Mouse (Mus musculus) ES-E14 (cell line): ENCODE data around the gene Mme. TPM values are rescaled to one million over a fixed set of nuclear protein-coding genes. Genes with fewer than 3 reads are reported as not detected.

Source experiments
- DNase-seq: peaks from one replicate; pipeline ENCODE4 v3.0.0-alpha.2; 2013; ENCODE audit warnings: low read depth, low spot score
- H3K27ac ChIP-seq: 2 replicates; pipeline ENCODE4 v1.5.1; 2012; ENCODE audit warnings: low read depth, mild to moderate bottlenecking, low read length, moderate library complexity, mixed read lengths; ENCODE audit not compliant: poor library complexity, insufficient read depth, severe bottlenecking
- H3K36me3 ChIP-seq: 2 replicates; pipeline ENCODE4 v1.6.1; 2012; ENCODE audit warnings: mild to moderate bottlenecking, low read length, moderate library complexity, mixed read lengths; ENCODE audit not compliant: control insufficient read depth, poor library complexity, insufficient read depth, severe bottlenecking
- H3K4me1 ChIP-seq, 2 experiments: fragments of 150-350 bp in 1 of 2; sonication (generic) in 1 of 2; 2 replicates each; pipeline ENCODE4 v1.6.1; 2012; ENCODE audit warnings: low read length in 2 of 2, mild to moderate bottlenecking in 1 of 2, mixed read lengths in 1 of 2; ENCODE audit not compliant: control insufficient read depth in 2 of 2, insufficient read depth in 2 of 2, poor library complexity in 1 of 2
- H3K4me3 ChIP-seq, 2 experiments: fragments of 150-350 bp in 1 of 2; sonication (generic) in 1 of 2; 2 replicates each; pipeline ENCODE4 v1.5.1; 2012; ENCODE audit warnings: low read length in 2 of 2, low read depth in 1 of 2, mild to moderate bottlenecking in 1 of 2, mixed read lengths in 1 of 2; ENCODE audit not compliant: insufficient read depth in 1 of 2, poor library complexity in 1 of 2, severe bottlenecking in 1 of 2
- H3K9ac ChIP-seq: 2 replicates; pipeline ENCODE4 v1.6.1; 2012; ENCODE audit warnings: low read depth, mild to moderate bottlenecking, low read length, mixed read lengths; ENCODE audit not compliant: poor library complexity, insufficient read depth, severe bottlenecking
- H3K9me3 ChIP-seq: fragments of 150-350 bp; sonication (generic); 2 replicates; pipeline ENCODE4 v1.6.1; 2012; ENCODE audit warnings: low read depth, mild to moderate bottlenecking, low read length; ENCODE audit not compliant: control insufficient read depth, insufficient read depth
- CHD2 ChIP-seq: IDR thresholded peaks from 2 replicates; pipeline ENCODE4 v1.6.1; 2014; ENCODE audit warnings: mild to moderate bottlenecking, low read depth, low read length, inconsistent platforms
- HCFC1 ChIP-seq: IDR thresholded peaks from 2 replicates; pipeline ENCODE4 v1.6.1; 2012; ENCODE audit warnings: low read length, inconsistent platforms, borderline replicate concordance; ENCODE audit not compliant: insufficient read depth
- MAFK ChIP-seq: IDR thresholded peaks from 2 replicates; pipeline ENCODE4 v1.6.1; 2014; ENCODE audit warnings: mild to moderate bottlenecking, low read depth, low read length, inconsistent platforms; ENCODE audit not compliant: insufficient read depth
- ZC3H11A ChIP-seq: IDR thresholded peaks from 2 replicates; pipeline ENCODE4 v1.6.1; 2012; ENCODE audit warnings: low read depth, mild to moderate bottlenecking, inconsistent platforms, low read length, borderline replicate concordance
- ZNF384 ChIP-seq: IDR thresholded peaks from 2 replicates; pipeline ENCODE4 v1.6.1; 2012; ENCODE audit warnings: low read depth, low read length, inconsistent platforms
- in situ Hi-C, 2 experiments: fragments of 600-800 bp; cut with MboI; formaldehyde crosslinking; loops; one replicate each; pipeline ENCODE4 v1.15.1; 2025; ENCODE audit warnings: low sequenced_read_pairs in 2 of 2, inconsistent platforms in 1 of 2; ENCODE audit not compliant: unreplicated experiment in 2 of 2
- total RNA-seq: library from RNA; depleted of rRNA; stranded (reverse); fragments of 300-350 nt; gene quantifications from 2 replicates; pipeline ENCODE4 v1.2.3, GENCODE M21; 2012

Gene Mme
- total RNA-seq, 1 experiment = 73.3 TPM

- Histone ChIP-seq H3K4me1 (peaks cover 2 to 6% of the 10 kb centered on the region in 2 experiments; a peak in 3 of 4 replicates), H3K4me3 (no peak overlapping the region), H3K36me3 (no peaks in the 10 kb centered on the region), H3K9ac (no peak overlapping the region), H3K9me3 (no peaks in the 10 kb centered on the region), H3K27ac (no peak overlapping the region)
- no peak for DNase-seq
- TF ChIP-seq CHD2 (no peak), ZNF384 (no peak), ZC3H11A (no peak), HCFC1 (no peak)
- in situ Hi-C loops = no loop called here
These were observed 5.4 kb upstream of the Mme start for GRCm38 (mm10) chr3:63235957-63236356.

- Histone ChIP-seq H3K27ac (no peak overlapping the region; the same call in 1 of the 2 replicates), H3K4me3 (no peak overlapping the region), H3K4me1 (peaks cover 2 to 8% of the 10 kb centered on the region in 2 experiments; a peak in 2 of 4 replicates), H3K9me3 (peaks cover 1% of the 10 kb centered on the region; the same call in 1 of the 2 replicates), H3K36me3 (no peaks in the 10 kb centered on the region), H3K9ac (no peak overlapping the region)
- in situ Hi-C loops = no loop called here
- TF ChIP-seq CHD2 (no peak), HCFC1 (no peak), ZC3H11A (no peak), MAFK (no peak), ZNF384 (no peak)
- no peak for DNase-seq
These were observed 2.4 kb downstream of the Mme start for GRCm38 (mm10) chr3:63243721-63244120.

GRCm38 (mm10) chr3:63272091-63272490 is 30.8 kb downstream of the Mme start:
- H3K4me3 ChIP-seq = no peak overlapping the region
- H3K9ac ChIP-seq = no peak overlapping the region
- DNase-seq = no peak
- TF ChIP-seq MAFK = no peak
- TF ChIP-seq HCFC1 = no peak
- no peak for TF ChIP-seq CHD2
- peaks cover 0 to 4% of the 10 kb centered on the region in 2 experiments; a peak in 1 of 4 replicates for H3K4me1 ChIP-seq
- H3K36me3 ChIP-seq = no peaks in the 10 kb centered on the region
- in situ Hi-C loops = no loop called here
- H3K9me3 ChIP-seq = no peaks in the 10 kb centered on the region
- no peak overlapping the region for H3K27ac ChIP-seq

GRCm38 (mm10) chr3:63294316-63294715 is 53.0 kb downstream of the Mme start:
- Histone ChIP-seq H3K27ac (no peak overlapping the region; the same call in 1 of the 2 replicates), H3K4me3 (peak overlapping the region in 1 of 2 experiments; percentile 84; a peak in 2 of 4 replicates), H3K36me3 (no peaks in the 10 kb centered on the region), H3K4me1 (peaks cover 4 to 11% of the 10 kb centered on the region in 2 experiments; a peak in 1 of 4 replicates), H3K9ac (no peak overlapping the region), H3K9me3 (no peaks in the 10 kb centered on the region)
- TF ChIP-seq ZC3H11A = no peak
- in situ Hi-C loops = no loop called here
- DNase-seq = no peak

DNA sequence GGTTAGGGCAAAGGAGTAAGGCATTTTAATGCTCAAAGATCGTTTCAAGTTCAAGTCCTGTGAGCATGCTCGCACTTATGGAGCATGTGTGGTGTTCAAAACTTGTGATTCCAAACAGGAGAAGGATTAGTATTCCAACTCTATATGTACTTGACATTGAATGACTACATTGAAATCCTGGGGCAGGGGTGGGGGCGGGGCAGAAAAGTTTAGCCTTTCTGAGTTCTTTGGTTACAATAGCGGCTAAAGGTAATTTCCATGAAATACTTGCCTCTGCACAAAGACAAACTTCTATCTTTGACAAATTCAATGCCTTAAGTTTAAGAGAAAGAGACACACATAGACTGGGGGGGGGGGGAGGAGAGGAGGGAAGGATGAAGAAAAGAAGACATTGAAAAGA is 53.5 kb downstream of the Mme start:
- Histone ChIP-seq H3K4me1 (peaks cover 4 to 11% of the 10 kb centered on the region in 2 experiments; a peak in 1 of 4 replicates), H3K9ac (no peak overlapping the region), H3K9me3 (no peaks in the 10 kb centered on the region), H3K4me3 (peak overlapping the region; percentile 84 to 87), H3K36me3 (no peaks in the 10 kb centered on the region), H3K27ac (peak overlapping the region; percentile 71; the same call in 1 of the 2 replicates)
- no peak for TF ChIP-seq HCFC1
- no peak for TF ChIP-seq MAFK
- no peak for TF ChIP-seq ZC3H11A
- TF ChIP-seq ZNF384 = no peak
- TF ChIP-seq CHD2 = no peak
- peak; percentile 40 for DNase-seq
- in situ Hi-C loops = no loop called here
